Mouse (Mus musculus) testis, adult 2 months (tissue): ENCODE data around the gene Spc24. TPM values are rescaled to one million over a fixed set of nuclear protein-coding genes. Genes with fewer than 3 reads are reported as not detected.
A peak's percentile ranks its signal among the peaks of the same experiment; 100 is the strongest.
"Not testable (repeated sequence)": the region's sequence is repeated elsewhere in the genome, so short reads cannot be mapped to it uniquely, and the experiment has no call there.

Experiments
- H3K27ac ChIP-seq: fragments of 200-500 bp; 2 replicates; pipeline ENCODE4 v1.5.1; 2012; ENCODE audit warnings: low read depth, low read length; ENCODE audit not compliant: control insufficient read depth, insufficient read depth
- H3K27me3 ChIP-seq: fragments of 200-500 bp; 2 replicates; pipeline ENCODE4 v1.6.1; 2012; ENCODE audit warnings: mild to moderate bottlenecking, low read length, moderate library complexity; ENCODE audit not compliant: control insufficient read depth, insufficient read depth
- H3K36me3 ChIP-seq: fragments of 200-500 bp; 2 replicates; pipeline ENCODE4 v1.6.1; 2012; ENCODE audit warnings: mild to moderate bottlenecking, low read length; ENCODE audit not compliant: control insufficient read depth, insufficient read depth
- H3K4me1 ChIP-seq: fragments of 200-500 bp; 2 replicates; pipeline ENCODE4 v1.6.1; 2012; ENCODE audit warnings: low read length; ENCODE audit not compliant: control insufficient read depth, insufficient read depth
- H3K4me3 ChIP-seq: fragments of 200-500 bp; 2 replicates; pipeline ENCODE4 v1.5.1; 2012; ENCODE audit warnings: low read depth, mild to moderate bottlenecking, low read length, moderate library complexity, mixed read lengths; ENCODE audit not compliant: control insufficient read depth
- CTCF ChIP-seq: fragments of 200-500 bp; IDR thresholded peaks from 2 replicates; pipeline ENCODE4 v1.5.1; 2012; ENCODE audit warnings: low read depth, mild to moderate bottlenecking, inconsistent platforms, low read length, moderate library complexity; ENCODE audit not compliant: control insufficient read depth, insufficient read depth, insufficient replicate concordance
- POLR2A ChIP-seq: fragments of 200-500 bp; IDR thresholded peaks from 2 replicates; pipeline ENCODE4 v1.6.1; 2012; ENCODE audit warnings: low read depth, mild to moderate bottlenecking, inconsistent platforms, low read length, moderate library complexity; ENCODE audit not compliant: control insufficient read depth
- polyA plus RNA-seq: library from polyadenylated mRNA; depleted of rRNA; stranded (reverse); fragments of >200 nt; gene quantifications from 2 replicates; pipeline ENCODE4 v1.2.3, GENCODE M21; 2012

Spc24 gene
- polyA plus RNA-seq, 1 experiment: 16.5 TPM

DNA sequence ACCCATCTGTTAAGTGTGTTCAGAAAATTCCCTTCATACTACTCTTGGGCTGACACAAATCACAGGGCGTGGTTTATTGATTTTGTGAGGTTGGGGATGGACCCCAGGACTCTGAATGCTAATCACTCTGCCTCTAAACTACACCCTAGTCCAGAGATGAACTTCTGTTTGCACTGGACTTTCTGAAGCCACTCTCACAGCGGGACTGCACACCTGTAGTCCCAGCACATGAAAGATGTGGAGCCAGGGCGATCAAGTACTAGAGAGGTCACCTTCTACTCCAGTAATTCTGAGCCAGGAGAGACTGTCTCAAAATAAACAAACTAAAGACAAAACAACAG lies 38.9 kb upstream of the Spc24 start:
- TF ChIP-seq CTCF: no peak
- no peak for TF ChIP-seq POLR2A
- Histone ChIP-seq H3K4me3 (no peak overlapping the region; the same call in 1 of the 2 replicates), H3K36me3 (no peaks in the 10 kb centered on the region), H3K27ac (no peak overlapping the region), H3K27me3 (no peaks in the 10 kb centered on the region), H3K4me1 (peaks cover 6% of the 10 kb centered on the region)

DNA sequence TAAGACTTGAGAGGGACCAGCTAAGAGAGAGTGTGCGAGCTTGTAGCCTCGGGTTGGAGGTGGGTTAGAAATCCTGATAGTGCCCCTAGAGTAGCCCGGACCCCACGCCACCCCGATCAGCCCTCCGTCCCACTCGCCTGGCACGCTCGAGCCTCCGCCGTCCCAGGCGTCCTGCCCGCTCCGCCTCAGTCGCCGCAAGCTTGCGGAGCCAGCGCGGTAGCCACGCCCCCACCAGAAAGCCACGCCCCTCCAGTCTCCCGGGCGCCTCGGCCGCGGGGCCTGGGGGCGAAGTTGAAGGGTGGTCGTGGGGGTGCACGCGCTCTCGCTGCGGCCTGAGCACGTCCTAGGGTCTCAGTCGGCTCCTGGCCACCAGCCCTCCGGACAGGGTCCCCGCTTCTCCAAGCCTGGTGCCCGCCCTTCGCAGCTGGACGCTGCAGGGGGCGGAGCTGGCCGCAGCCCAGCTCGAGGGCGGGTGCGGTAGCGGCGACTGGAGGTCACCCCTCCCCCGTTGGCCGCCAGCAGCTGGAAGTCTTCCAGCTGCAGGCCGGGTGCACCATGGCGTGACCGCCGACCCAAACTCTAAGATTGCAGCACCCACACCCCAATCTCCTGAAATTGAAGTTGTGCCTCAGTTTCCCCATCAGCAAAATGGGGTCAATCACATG lies 38.4 kb upstream of the Spc24 start, which contains the start of gene Kank2:
Gene Kank2 (minus strand): TSS at position 400 of the 665 bp plus-strand sequence.
- peak; percentile 72 for TF ChIP-seq POLR2A
- TF ChIP-seq CTCF: no peak
- peaks cover 6% of the 10 kb centered on the region for H3K4me1 ChIP-seq

DNA sequence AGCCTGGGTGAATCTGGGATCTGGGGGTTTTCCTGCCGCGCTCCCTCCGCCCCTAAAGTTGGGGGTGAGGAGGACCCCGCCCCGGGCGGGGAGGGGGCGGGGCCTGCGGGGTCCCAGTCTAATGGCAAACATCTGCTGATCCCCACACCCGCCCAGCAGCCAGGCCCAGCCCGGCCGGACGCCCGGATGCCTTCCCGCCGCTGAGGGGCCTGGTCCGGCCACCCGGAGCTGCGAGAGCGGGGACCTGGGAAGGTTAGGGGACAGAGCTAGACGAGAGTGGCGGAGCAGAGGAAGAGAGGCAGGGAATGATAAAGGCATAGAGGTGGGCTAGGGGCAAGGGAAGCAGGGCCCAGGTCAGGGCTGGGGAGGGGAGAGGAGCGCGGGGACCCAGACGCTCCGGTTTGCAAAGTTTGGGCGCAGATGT lies 37.8 kb upstream of the Spc24 start:
- H3K27ac ChIP-seq: peak overlapping the region; percentile 14
- H3K4me3 ChIP-seq: peak overlapping the region; percentile 74
- H3K27me3 ChIP-seq: no peaks in the 10 kb centered on the region
- TF ChIP-seq POLR2A: no peak
- no peak for TF ChIP-seq CTCF
- no peaks in the 10 kb centered on the region for H3K36me3 ChIP-seq
- H3K4me1 ChIP-seq: peaks cover 6% of the 10 kb centered on the region

More for the DNA sequence above, 38.4 kb upstream of the Spc24 start, which contains the start of gene Kank2:
- Histone ChIP-seq H3K36me3 (no peaks in the 10 kb centered on the region), H3K4me3 (peak within 1 kb of the TSS; percentile 74), H3K27ac (peak within 1 kb of the TSS; percentile 54), H3K27me3 (no peaks in the 10 kb centered on the region)

DNA sequence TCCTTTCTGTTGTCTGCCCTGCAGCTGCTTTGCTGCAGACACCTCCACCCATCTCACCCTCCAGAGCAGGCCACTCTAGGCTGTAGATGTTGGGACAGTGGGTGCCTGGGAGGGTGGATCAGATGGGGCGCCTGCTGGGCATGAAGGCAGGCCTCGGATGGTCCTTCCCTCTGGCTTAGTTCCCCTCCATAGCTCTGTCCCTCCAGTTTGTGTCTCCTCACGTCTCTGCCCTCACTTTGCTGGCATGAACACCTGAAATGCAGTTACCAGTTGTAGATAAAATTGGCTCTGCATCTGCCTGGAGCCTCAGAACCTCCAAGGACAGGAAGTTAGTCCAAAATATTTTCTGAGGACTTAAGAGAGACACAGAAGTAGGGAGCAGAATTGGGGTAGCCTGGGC lies 36.8 kb upstream of the Spc24 start:
- Histone ChIP-seq H3K4me1 (peaks cover 6% of the 10 kb centered on the region), H3K4me3 (no peak overlapping the region), H3K27ac (no peak overlapping the region), H3K36me3 (no peaks in the 10 kb centered on the region), H3K27me3 (no peaks in the 10 kb centered on the region)
- TF ChIP-seq POLR2A (no peak), CTCF (no peak)

DNA sequence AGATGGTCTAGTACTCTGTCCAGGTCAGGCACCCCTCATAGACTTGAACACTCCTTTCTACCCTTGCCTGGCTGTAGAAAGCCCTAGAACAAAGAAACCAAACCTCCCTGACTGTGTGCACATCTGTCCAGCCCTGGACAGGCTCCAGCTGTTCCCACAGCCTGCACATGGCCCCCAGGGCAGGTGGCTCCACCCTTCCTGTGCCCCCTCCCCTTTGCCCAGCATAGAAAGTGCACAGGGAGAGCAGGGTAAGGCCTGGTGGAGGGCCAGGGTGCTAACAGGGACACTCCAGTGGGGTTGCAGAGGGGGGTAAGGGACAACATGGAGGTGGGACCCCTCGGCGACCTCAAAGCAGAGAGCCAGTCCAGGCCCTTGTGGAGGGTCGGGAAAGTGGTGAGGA lies 36.2 kb upstream of the Spc24 start:
- no peak overlapping the region for H3K27ac ChIP-seq
- peaks cover 6% of the 10 kb centered on the region for H3K4me1 ChIP-seq
- TF ChIP-seq CTCF (no peak), POLR2A (no peak)
- H3K4me3 ChIP-seq: no peak overlapping the region
- no peaks in the 10 kb centered on the region for H3K36me3 ChIP-seq
- no peaks in the 10 kb centered on the region for H3K27me3 ChIP-seq

DNA sequence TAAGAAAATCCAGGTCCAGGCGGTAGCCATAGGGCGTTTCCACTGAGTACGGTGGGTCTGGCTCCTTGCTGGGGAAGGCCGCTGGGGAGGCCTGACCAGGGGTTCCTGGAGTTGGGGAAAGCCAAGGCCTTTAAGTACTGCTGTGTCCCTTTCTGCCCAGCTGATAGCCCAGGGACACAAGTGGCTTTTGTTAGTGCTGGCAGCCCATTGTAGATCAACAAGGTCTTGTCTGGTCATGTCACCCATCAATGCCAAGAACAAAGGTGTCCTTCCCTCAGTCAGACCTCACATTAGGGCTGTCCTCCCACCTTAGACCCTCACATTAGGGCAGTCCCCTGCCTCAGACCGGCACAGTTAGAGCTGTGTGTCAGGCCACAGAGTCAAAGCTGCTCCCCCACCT lies 35.5 kb upstream of the Spc24 start:
- H3K27ac ChIP-seq: no peak overlapping the region
- H3K4me1 ChIP-seq: peaks cover 6% of the 10 kb centered on the region

DNA sequence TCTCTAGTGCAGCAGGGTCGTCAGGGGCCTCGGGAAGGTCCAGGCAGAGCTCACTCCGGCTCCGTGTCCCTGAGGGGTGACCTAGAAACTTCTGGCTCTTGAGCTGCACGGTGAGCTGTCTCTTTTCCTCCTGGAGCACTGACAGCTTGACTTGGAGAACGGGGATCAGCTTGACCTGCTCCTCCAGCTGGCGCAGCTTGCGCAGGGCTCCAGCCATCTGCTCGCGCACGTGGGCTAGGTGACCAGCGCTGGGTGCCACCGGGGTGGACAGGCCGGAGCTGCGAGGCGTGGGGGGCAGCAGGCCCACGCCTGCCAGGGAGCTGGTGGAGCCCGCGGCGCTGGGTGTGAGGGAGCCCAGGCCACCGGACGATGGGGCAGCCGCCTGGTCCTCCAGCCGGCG lies 34.8 kb upstream of the Spc24 start:
- H3K27ac ChIP-seq: no peak overlapping the region
- H3K4me3 ChIP-seq: no peak overlapping the region
- no peaks in the 10 kb centered on the region for H3K27me3 ChIP-seq
- H3K4me1 ChIP-seq: peaks cover 6% of the 10 kb centered on the region
- no peak for TF ChIP-seq POLR2A
- TF ChIP-seq CTCF: no peak
- H3K36me3 ChIP-seq: no peaks in the 10 kb centered on the region

More for the DNA sequence above, 35.5 kb upstream of the Spc24 start:
- H3K4me3 ChIP-seq: no peak overlapping the region
- H3K36me3 ChIP-seq: no peaks in the 10 kb centered on the region
- no peaks in the 10 kb centered on the region for H3K27me3 ChIP-seq
- TF ChIP-seq POLR2A: no peak
- TF ChIP-seq CTCF: no peak

DNA sequence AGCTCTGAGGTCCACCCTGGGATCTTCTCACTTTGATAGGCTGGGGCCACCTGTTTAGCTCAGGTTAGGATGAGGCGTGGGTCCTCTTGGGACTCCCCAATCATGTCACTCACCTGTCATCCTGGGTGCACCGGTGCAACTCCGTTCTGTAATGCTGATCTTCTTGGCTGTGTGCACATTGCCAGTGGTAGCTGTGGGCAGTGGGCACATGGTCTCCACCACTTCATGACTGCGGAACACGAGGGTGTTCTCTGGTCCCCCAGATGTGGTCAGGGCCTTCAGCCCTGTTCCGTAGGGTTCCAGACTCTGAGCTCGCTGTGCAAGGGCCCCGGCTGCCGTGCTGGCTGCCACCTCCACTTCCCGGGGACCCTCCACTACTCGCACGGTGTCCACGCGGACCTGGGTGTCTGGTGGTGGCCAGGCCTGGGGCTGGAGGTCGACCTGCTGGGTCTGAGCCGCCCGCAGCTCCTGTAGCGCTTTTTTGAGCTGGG lies 34.3 kb upstream of the Spc24 start:
- Histone ChIP-seq H3K4me1 (peaks cover 6% of the 10 kb centered on the region), H3K36me3 (no peaks in the 10 kb centered on the region), H3K27me3 (no peaks in the 10 kb centered on the region), H3K4me3 (no peak overlapping the region), H3K27ac (no peak overlapping the region)
- TF ChIP-seq CTCF (no peak), POLR2A (no peak)

DNA sequence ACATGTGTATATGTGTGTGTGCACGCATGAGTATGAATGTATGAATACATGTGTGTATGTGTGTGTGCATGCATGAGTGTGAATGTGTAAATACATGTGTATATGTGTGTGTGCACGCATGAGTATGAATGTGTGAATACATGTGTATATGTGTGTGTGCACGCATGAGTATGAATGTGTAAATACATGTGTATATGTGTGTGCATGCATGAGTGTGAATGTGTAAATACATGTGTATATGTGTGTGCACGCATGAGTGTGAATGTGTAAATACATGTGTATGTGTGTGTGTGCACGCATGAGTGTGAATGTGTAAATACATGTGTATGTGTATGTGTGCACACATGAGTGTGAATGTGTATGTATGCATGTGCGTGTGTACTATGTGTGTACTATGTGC lies 33.4 kb upstream of the Spc24 start:
- H3K27me3 ChIP-seq, H3K4me1 ChIP-seq, H3K36me3 ChIP-seq, H3K4me3 ChIP-seq, H3K27ac ChIP-seq: not testable (repeated sequence)
